Mouse (Mus musculus): ENCODE data around the gene Immp1l. TPM values are rescaled to one million over a fixed set of nuclear protein-coding genes. Genes with fewer than 3 reads are reported as not detected.

The Immp1l gene
- total and polyA plus RNA-seq, 2 experiments from 2014 or later = 47.5 to 114 TPM

DNA sequence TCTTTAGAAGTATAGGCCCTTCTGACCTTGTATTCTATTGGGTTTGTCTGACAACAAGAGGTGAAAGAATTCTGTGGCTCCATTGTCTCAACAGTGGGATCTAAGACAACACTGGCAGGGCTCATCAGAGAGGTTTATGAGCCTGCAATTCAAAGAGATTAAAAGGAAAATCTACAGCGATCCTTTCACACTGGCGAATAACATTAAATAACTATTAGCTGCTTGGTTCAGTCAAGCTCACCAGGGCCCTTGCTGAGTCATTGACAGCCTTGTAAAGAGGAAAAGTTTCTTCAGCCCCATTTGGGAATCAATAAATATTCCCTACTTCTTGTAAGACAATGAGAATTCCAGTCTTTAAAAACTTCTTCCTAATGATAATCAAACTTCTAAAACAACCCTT, 69.5 kb downstream of the Immp1l start:
- Histone ChIP-seq H3K27me3 (ENCODE audit: insufficient read depth, low read length) (no peaks in the 10 kb centered on the region), H3K4me3 (ENCODE audit: low read depth, low read length) (no peak overlapping the region), H3K9ac (no peak overlapping the region), H3K27ac (ENCODE audit: low read depth, low read length) (no peak overlapping the region), H3K9me3 (ENCODE audit: low read length) (no peaks in the 10 kb centered on the region), H3K36me3 (ENCODE audit: insufficient read depth) (peaks cover 6% of the 10 kb centered on the region), H3K4me1 (ENCODE audit: insufficient read depth) (no peaks in the 10 kb centered on the region), H3K4me2 (ENCODE audit: low read depth) (no peak overlapping the region)
- TF ChIP-seq CTCF (IDR thresholded peaks at IDR 0.05; ENCODE audit: low read depth) = no peak
- DNase-seq (no peak), ATAC-seq (no peak)
- 2% methylated on average over 2 of the region's 2 CpGs for WGBS

DNA sequence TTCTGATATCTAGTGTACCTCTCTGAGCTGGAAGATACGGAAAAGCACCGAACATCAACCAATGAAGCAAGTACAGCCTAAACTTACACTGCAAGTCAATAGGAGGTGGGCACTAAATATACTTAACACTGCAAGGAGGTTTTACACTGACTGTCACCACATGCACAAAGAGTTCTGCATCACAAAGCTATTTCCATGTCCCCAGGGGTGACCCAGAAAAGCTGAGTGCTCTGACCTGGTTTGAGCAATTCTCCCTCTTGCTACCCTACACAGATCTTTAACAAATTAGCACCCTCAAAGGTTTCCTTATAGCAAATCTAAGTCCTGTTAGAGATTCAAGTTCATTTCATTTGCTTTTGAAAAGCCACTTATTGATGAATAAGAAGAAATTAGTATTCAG, 73.6 kb downstream of the Immp1l start:
- H3K4me2 ChIP-seq (ENCODE audit: low read depth) = no peak overlapping the region
- no peak for TF ChIP-seq CTCF (IDR thresholded peaks at IDR 0.05; ENCODE audit: low read depth)
- H3K4me3 ChIP-seq (ENCODE audit: low read depth, low read length) = no peak overlapping the region
- no peaks in the 10 kb centered on the region for H3K9me3 ChIP-seq (ENCODE audit: low read length)
- no peak overlapping the region for H3K27ac ChIP-seq (ENCODE audit: low read depth, low read length)
- no peaks in the 10 kb centered on the region for H3K36me3 ChIP-seq (ENCODE audit: insufficient read depth)
- DNase-seq (no peak), ATAC-seq (no peak)
- no peaks in the 10 kb centered on the region for H3K27me3 ChIP-seq (ENCODE audit: insufficient read depth, low read length)
- 99% methylated on average over 2 of the region's 2 CpGs for WGBS
- no peak overlapping the region for H3K9ac ChIP-seq
- no peaks in the 10 kb centered on the region for H3K4me1 ChIP-seq (ENCODE audit: insufficient read depth)

DNA sequence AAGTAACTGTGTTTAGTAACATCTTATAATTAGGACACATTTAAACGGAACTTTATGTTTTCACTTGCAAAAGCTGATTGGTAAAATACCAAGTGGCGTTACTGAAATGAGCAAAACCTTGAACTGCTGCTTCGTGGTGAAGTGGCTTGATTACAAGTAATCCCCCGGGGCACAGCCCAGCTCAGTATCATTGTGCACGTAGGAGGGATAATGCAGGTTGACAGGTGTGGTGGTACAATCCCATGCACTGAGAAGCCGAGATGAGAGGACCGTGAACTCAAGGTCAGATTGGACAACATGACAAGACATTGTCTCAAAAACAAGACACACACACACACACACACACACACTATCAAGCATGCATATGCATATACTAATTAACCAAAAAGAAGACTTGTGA, 80.8 kb downstream of the Immp1l start:
- H3K9me3 ChIP-seq (ENCODE audit: low read length) = no peaks in the 10 kb centered on the region
- TF ChIP-seq CTCF (IDR thresholded peaks at IDR 0.05; ENCODE audit: low read depth) = no peak
- H3K27ac ChIP-seq (ENCODE audit: low read depth, low read length) = no peak overlapping the region
- 81% methylated on average over 7 of the region's 7 CpGs for WGBS
- no peak overlapping the region for H3K9ac ChIP-seq
- no peaks in the 10 kb centered on the region for H3K36me3 ChIP-seq (ENCODE audit: insufficient read depth)
- ATAC-seq (no peak), DNase-seq (no peak)
- H3K4me3 ChIP-seq (ENCODE audit: low read depth, low read length) = no peak overlapping the region
- no peaks in the 10 kb centered on the region for H3K27me3 ChIP-seq (ENCODE audit: insufficient read depth, low read length)
- no peak overlapping the region for H3K4me2 ChIP-seq (ENCODE audit: low read depth)
- no peaks in the 10 kb centered on the region for H3K4me1 ChIP-seq (ENCODE audit: insufficient read depth)

DNA sequence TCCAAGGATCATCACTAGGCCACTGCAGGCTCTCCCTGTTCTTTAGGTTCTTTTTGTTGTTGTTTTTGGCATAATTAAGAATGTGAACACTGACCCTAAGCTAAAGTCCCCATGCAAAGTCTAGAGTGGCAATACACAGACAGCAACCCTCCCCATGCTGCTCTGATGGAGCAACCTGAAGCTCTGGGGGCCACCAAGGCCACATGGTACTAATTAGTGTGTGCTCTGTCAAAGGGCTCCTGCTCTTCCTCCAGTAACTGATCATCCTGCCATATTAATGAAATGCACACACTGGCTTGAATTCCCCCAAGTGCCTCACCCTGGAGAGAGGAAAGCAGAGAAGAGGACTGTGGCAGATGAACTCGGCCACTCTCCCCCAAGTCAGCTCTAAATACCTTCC, 82.7 kb downstream of the Immp1l start:
- 39% methylated on average over 1 of the region's 1 CpGs for WGBS
- no peak overlapping the region for H3K4me3 ChIP-seq (ENCODE audit: low read depth, low read length)
- no peaks in the 10 kb centered on the region for H3K27me3 ChIP-seq (ENCODE audit: insufficient read depth, low read length)
- no peaks in the 10 kb centered on the region for H3K36me3 ChIP-seq (ENCODE audit: insufficient read depth)
- no peak overlapping the region for H3K27ac ChIP-seq (ENCODE audit: low read depth, low read length)
- ATAC-seq (no peak), DNase-seq (no peak)
- H3K9me3 ChIP-seq (ENCODE audit: low read length) = no peaks in the 10 kb centered on the region
- TF ChIP-seq CTCF (IDR thresholded peaks at IDR 0.05; ENCODE audit: low read depth) = no peak
- no peak overlapping the region for H3K9ac ChIP-seq
- no peaks in the 10 kb centered on the region for H3K4me1 ChIP-seq (ENCODE audit: insufficient read depth)
- no peak overlapping the region for H3K4me2 ChIP-seq (ENCODE audit: low read depth)

DNA sequence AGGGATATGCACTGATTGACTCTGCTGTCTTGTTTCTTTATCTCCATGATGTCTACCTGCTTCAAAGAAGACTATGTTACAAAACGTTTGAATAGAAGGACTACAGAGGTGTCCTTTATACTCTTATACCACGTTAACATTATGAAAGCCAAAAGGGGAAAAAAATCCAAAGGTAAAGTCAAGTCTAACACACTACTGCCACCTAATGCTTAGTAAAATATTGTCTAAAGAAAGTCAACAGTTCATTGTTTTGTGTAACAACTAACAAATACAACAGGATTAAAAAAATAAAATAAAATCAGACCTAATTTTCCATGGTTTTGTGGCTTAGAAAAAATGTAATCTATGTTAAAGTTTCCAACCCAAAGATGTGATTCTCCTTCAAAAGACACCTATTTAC, 83.6 kb downstream of the Immp1l start:
- no peak overlapping the region for H3K4me3 ChIP-seq (ENCODE audit: low read depth, low read length)
- no peaks in the 10 kb centered on the region for H3K9me3 ChIP-seq (ENCODE audit: low read length)
- TF ChIP-seq CTCF (IDR thresholded peaks at IDR 0.05; ENCODE audit: low read depth) = no peak
- ATAC-seq (no peak), DNase-seq (no peak)
- H3K9ac ChIP-seq = no peak overlapping the region
- no peaks in the 10 kb centered on the region for H3K4me1 ChIP-seq (ENCODE audit: insufficient read depth)
- no peak overlapping the region for H3K4me2 ChIP-seq (ENCODE audit: low read depth)
- H3K36me3 ChIP-seq (ENCODE audit: insufficient read depth) = no peaks in the 10 kb centered on the region
- WGBS = 17% methylated on average over 2 of the region's 2 CpGs
- no peak overlapping the region for H3K27ac ChIP-seq (ENCODE audit: low read depth, low read length)
- H3K27me3 ChIP-seq (ENCODE audit: insufficient read depth, low read length) = no peaks in the 10 kb centered on the region

DNA sequence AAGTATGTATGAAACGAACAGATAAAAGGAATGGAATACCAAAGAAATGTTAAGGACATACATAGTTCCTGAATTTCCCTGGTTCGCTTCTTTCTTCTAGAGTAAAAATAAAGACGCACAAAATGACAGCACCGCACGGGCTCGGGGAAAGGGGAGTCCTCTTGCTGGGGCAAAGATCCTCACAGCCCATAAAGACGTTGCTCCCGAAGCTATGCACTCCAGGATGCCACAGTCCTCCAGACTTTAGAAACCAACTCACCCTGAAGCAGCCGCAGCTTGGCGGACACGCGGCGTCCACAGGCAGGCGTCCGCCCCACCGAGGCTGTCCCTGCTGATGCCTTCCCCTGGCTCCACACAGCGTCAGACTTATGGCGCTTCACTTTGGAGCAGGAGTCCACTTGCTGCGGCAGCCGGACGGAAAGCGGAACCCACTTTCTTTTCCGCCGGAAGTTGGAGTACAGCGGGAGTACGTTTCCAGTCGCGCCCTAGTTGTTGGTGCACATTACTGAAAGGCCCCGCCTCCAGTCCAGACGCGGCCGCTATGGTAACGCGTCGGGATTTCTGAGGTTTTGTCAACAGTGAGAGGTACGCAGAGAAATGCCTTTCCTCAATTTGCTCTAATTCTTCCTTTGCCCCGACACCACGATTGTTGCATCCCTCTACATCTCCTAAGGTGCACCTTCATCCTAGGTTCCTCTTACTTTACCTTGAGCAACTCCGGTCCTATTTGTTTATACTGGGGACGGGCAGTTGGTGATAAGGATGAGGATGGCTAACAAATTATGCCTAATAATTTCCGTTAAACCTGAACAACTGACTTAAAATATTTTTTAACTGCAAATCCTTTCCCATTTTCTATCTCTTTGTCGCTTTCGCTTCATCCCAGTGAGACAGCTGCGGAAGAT, 98.6 kb downstream of the Immp1l start, which contains the start of gene Dnajc24:
TSS of gene Dnajc24 (minus strand) at position 715 of the 905 bp plus-strand sequence.
- ATAC-seq (peak; percentile 99), DNase-seq (peak; percentile 96)
- Histone ChIP-seq H3K9ac (peak within 1 kb of the TSS; percentile 79), H3K4me2 (ENCODE audit: low read depth) (peak within 1 kb of the TSS; percentile 62), H3K4me1 (ENCODE audit: insufficient read depth) (peaks cover 3% of the 10 kb centered on the region; the same call in 1 of the 2 replicates), H3K36me3 (ENCODE audit: insufficient read depth) (no peaks in the 10 kb centered on the region), H3K27me3 (ENCODE audit: insufficient read depth, low read length) (no peaks in the 10 kb centered on the region), H3K27ac (ENCODE audit: low read depth, low read length) (peak within 1 kb of the TSS; percentile 63), H3K4me3 (ENCODE audit: low read depth, low read length) (peak within 1 kb of the TSS; percentile 92), H3K9me3 (ENCODE audit: low read length) (no peaks in the 10 kb centered on the region)
- 2% methylated on average over 44 of the region's 44 CpGs for WGBS
- TF ChIP-seq CTCF (IDR thresholded peaks at IDR 0.05; ENCODE audit: low read depth) = peak; percentile 41

DNA sequence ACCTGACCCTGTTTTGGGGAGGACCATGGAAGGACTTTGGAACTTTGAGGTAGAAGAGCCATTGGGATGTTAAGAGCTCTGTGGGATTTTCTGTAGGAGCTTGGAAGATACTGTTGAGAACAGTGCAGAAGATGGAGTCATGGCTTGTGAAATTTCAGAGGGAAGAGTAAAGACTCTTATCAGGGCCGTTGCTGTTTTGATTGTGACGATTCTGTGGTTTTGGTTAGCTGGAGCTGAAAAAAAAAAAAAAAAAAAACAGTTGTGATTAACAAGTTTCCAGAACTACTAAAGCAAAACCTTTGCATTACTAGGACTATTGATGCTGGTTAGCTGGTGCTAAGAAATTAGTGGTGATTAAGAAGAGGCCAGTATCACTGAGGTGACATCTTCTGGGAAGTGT, 104.0 kb downstream of the Immp1l start:
- 80% methylated on average over 2 of the region's 2 CpGs for WGBS
- H3K27ac ChIP-seq (ENCODE audit: low read depth, low read length) = no peak overlapping the region
- no peak overlapping the region for H3K4me3 ChIP-seq (ENCODE audit: low read depth, low read length)
- no peak for TF ChIP-seq CTCF (IDR thresholded peaks at IDR 0.05; ENCODE audit: low read depth)
- H3K27me3 ChIP-seq (ENCODE audit: insufficient read depth, low read length) = no peaks in the 10 kb centered on the region
- no peak overlapping the region for H3K4me2 ChIP-seq (ENCODE audit: low read depth)
- H3K9me3 ChIP-seq (ENCODE audit: low read length) = no peaks in the 10 kb centered on the region
- H3K9ac ChIP-seq = no peak overlapping the region
- DNase-seq = no peak
- ATAC-seq = no peak
- no peaks in the 10 kb centered on the region for H3K36me3 ChIP-seq (ENCODE audit: insufficient read depth)
- H3K4me1 ChIP-seq (ENCODE audit: insufficient read depth) = no peaks in the 10 kb centered on the region

Small RNA genes lying within 50 kb of the gene (microRNA-seq; reads per million reads assigned to microRNA genes)
- gene Gm22002 = 0 reads per million in 2 experiments

Other genes with a start within 250 kb of the Immp1l start
- 19.0 and 32.9 TPM in 2 replicates for gene Pax6, start 235.7 kb upstream of the Immp1l start, total RNA-seq (2014; rRNA removed)
- gene Pax6, start 235.7 kb upstream of the Immp1l start, polyA plus RNA-seq (2015; fragmentation: Nextera tagmentation; extraction: Ambion mirVana) = 14.6 and 19.0 TPM in 2 replicates
- gene Elp4, start 74 bp upstream of the Immp1l start, total RNA-seq (2014; rRNA removed) = 27.4 and 34.0 TPM in 2 replicates
- 23.4 and 25.6 TPM in 2 replicates for gene Elp4, start 74 bp upstream of the Immp1l start, polyA plus RNA-seq (2015; fragmentation: Nextera tagmentation; extraction: Ambion mirVana)
- gene Dnajc24, start 98.9 kb downstream of the Immp1l start, total RNA-seq (2014; rRNA removed) = 25.3 and 28.3 TPM in 2 replicates
- 21.1 and 22.1 TPM in 2 replicates for gene Dnajc24, start 98.9 kb downstream of the Immp1l start, polyA plus RNA-seq (2015; fragmentation: Nextera tagmentation; extraction: Ambion mirVana)